Mouse (Mus musculus): ENCODE results near the gene Fmnl1. TPM values are rescaled to one million over a fixed set of nuclear protein-coding genes. Genes with fewer than 3 reads are reported as not detected.

Fmnl1 gene
- 5.1 and 9.2 TPM in 2 replicates for polyA plus RNA-seq (2014; fragmentation: Nextera tagmentation; extraction: Ambion mirVana)

DNA sequence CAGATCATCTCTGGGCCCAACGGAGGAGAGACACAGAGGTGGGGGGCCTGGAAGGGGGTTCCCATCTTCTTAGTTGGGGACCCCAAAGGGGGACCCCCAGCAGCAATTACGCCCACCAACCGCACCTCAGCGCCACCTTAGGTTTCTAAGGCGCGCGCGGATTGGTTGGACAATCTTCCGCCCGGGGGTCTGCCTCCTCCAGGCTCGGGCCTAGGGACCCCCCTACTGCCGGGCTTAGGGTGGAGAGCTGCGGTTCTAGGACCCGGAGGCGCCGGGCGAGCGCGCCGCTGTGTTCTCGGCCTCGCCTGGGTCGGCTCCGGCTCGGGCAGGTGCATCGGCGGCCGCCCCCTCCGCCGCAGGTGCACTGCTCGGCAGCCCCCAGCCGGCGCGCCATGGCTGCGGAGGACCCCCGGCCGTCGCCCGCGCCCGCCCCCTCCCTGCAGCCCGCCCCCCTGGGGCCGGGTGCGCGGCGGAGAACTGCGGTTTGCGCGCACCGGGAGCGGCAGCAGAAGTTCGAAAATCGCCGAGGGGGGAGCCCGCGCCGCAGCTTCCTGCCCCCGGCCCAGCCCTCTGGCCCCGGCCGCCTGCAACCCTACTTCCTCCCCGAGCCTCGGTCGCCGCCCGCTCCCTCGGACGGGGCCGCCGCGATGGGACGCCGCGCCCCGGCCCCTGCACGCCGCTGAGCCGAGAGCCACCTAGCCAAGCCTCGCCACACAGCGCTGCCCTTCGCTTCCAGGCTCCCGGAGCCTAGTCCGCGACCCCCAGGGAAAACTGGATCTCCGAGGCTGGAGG lies at the start of gene Fmnl1:
Fmnl1 (plus strand) TSS at position 614 of the 792 bp plus-strand sequence.
- Histone ChIP-seq H3K36me3 (ENCODE audit: control insufficient read depth, insufficient read depth, low read length) (no peaks in the 10 kb centered on the region), H3K4me2 (ENCODE audit: low read depth, low read length) (peak within 1 kb of the TSS; percentile 81), H3K27ac (ENCODE audit: low read depth, low read length) (no peak within 1 kb of the TSS), H3K27me3 (ENCODE audit: control insufficient read depth, insufficient read depth, low read length) (peaks cover 4% of the 10 kb centered on the region; the same call in 1 of the 2 replicates), H3K9ac (replicated peaks; ENCODE audit: low read depth, low read length) (peak within 1 kb of the TSS; percentile 73), H3K4me3 (ENCODE audit: low read depth, low read length) (peak within 1 kb of the TSS; percentile 62), H3K9me3 (ENCODE audit: control insufficient read depth, low read length) (no peaks in the 10 kb centered on the region), H3K4me1 (ENCODE audit: control insufficient read depth, insufficient read depth, low read length) (peaks cover 13% of the 10 kb centered on the region)
- 2% methylated on average over 54 of the region's 84 CpGs for WGBS
- peak; percentile 88 for ATAC-seq (ENCODE audit: low read depth)

DNA sequence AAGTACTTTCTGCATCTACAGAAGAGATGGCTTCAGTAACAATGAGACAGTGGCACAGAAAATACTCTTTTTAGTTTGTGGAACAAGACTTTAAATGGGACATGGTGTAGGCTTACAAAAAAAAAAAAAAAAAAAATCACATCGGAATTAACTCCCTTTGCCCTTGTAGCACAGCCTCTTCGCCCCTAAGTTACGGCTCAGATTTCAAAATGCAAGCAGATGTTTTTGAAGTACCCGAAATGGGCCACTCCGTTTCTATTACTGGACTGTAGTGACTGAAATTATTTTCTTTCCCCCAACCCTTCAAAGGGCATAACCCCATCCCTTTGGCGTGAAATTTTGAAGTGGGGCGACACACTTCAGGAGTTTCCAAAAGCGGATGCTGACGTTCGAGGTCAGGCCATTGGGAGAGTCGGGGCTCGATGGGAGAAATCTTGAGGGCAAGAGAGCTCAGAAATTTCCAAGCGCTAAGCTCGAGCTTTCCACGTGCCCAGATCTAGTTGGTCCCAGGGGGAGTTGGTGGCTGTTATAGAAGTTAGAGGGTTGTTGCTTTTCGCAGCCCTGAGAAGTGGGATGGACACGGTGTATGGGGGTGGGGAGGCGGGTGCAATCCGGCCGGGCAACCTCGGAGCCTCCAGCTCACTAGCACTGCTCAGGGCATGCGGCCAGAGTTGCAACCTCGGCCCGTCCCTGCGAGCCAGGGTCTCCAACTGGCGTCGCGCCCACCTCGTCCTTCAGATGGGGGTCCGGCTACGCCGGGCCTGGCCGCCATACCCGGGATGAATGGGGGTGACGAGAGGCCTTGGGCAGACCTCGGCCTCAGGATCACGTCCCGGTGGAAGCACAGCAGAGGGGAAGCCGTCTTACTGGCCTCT lies 39.0 kb upstream of the Fmnl1 start, which contains the start of gene Hexim2:
Hexim2 (plus strand) TSS at position 729 of the 875 bp plus-strand sequence.
- peak; percentile 49 for ATAC-seq (ENCODE audit: low read depth)
- Histone ChIP-seq H3K9me3 (ENCODE audit: control insufficient read depth, low read length) (no peaks in the 10 kb centered on the region), H3K4me2 (ENCODE audit: low read depth, low read length) (peak within 1 kb of the TSS; percentile 62), H3K9ac (replicated peaks; ENCODE audit: low read depth, low read length) (peak within 1 kb of the TSS; percentile 97), H3K4me3 (ENCODE audit: low read depth, low read length) (peak within 1 kb of the TSS; percentile 81), H3K36me3 (ENCODE audit: control insufficient read depth, insufficient read depth, low read length) (no peaks in the 10 kb centered on the region), H3K27me3 (ENCODE audit: control insufficient read depth, insufficient read depth, low read length) (no peaks in the 10 kb centered on the region), H3K27ac (ENCODE audit: low read depth, low read length) (peak within 1 kb of the TSS; percentile 97), H3K4me1 (ENCODE audit: control insufficient read depth, insufficient read depth, low read length) (peaks cover 22% of the 10 kb centered on the region; the same call in 1 of the 2 replicates)
- WGBS, result 1% methylated on average over 39 of the region's 39 CpGs

DNA sequence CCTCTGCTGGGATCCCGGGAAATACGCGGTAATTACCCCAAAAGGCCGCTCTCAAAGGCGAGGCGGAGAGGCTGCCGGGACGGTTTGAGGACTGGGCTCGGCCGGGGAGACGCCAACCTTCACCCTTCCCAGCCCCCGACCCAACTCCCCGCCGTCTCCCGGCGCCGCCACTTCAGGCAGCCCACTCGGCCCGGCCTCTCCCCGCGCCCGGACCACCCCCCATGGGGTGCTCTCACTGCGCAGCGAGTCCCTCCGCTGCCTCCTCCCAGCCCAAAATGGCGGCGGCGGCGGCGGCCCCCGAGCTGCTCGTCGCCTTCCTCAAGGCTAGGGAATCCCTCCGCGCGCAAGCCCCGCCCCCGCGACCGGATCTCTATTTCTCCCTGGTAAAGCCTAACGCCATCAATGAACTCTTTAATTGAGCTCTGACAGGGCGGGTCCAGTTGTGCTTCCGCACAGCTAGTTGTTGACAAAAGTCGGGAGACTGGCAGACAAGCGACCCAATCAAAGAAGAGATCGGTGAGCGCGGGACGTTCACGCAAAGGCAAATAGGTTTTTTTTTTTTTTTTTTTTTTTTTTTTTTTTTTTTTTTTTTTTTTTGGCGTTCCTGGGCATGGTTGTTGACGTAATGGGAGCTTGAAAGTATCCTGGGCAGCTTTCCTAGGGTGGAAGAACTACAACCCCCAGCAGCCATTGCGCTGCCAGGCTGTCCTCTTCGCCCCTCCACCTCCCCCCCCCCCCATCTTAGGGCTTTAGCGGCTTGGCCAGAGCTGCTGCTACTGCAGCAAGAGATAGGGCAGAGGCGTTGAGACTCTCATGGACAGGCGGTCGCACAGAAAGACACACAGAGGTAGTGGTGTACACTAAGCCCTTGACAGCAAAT lies 38.1 kb upstream of the Fmnl1 start:
- Histone ChIP-seq H3K4me1 (ENCODE audit: control insufficient read depth, insufficient read depth, low read length) (peaks cover 22% of the 10 kb centered on the region; the same call in 1 of the 2 replicates), H3K27ac (ENCODE audit: low read depth, low read length) (peak overlapping the region; percentile 97), H3K4me3 (ENCODE audit: low read depth, low read length) (peak overlapping the region; percentile 81), H3K27me3 (ENCODE audit: control insufficient read depth, insufficient read depth, low read length) (no peaks in the 10 kb centered on the region), H3K9ac (replicated peaks; ENCODE audit: low read depth, low read length) (peak overlapping the region; percentile 97), H3K4me2 (ENCODE audit: low read depth, low read length) (peak overlapping the region; percentile 62), H3K36me3 (ENCODE audit: control insufficient read depth, insufficient read depth, low read length) (no peaks in the 10 kb centered on the region), H3K9me3 (ENCODE audit: control insufficient read depth, low read length) (no peaks in the 10 kb centered on the region)
- WGBS, result under 1% methylated on average over 51 of the region's 58 CpGs
- ATAC-seq (ENCODE audit: low read depth), result peak; percentile 95

DNA sequence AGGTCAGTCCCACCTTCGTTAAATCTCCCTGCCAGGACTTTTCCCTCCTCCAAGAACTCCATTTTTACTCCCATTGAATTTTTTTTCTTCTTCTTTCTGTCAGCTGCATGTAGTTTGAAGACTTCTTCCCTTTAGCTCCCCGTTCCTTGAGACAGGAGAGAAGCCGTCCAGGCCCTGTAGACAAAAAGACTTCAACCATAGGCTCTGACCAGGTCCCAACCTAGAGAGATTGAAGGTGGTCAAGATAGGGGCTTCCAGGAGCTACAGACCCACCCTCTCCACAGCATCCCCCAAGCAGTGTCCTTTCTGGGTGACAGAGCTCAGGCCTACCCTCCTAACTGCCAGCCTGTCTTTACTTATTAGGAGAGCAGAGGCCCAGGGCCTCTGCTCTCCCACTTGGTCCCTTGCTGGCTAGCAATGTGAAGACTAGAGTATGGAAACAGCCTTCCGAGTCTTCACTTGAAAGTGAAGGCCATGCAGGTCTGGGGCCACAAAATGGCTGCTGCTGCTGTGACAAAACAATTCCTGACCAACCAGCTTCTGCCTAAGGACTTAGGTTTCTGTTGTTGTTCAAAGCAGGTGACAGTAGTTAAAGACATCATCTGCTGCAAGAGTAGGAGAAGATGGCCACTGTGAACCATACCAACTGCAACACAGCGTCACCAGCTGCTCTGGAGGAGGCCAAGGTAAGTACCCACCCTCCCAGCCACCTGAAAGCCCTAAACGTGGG lies 37.3 kb upstream of the Fmnl1 start:
- peak overlapping the region; percentile 45 for H3K4me2 ChIP-seq (ENCODE audit: low read depth, low read length)
- H3K4me3 ChIP-seq (ENCODE audit: low read depth, low read length), result peak overlapping the region; percentile 24
- peak overlapping the region; percentile 74 for H3K27ac ChIP-seq (ENCODE audit: low read depth, low read length)
- H3K9me3 ChIP-seq (ENCODE audit: control insufficient read depth, low read length), result no peaks in the 10 kb centered on the region
- no peaks in the 10 kb centered on the region for H3K36me3 ChIP-seq (ENCODE audit: control insufficient read depth, insufficient read depth, low read length)
- no peak for ATAC-seq (ENCODE audit: low read depth)
- 61% methylated on average over 6 of the region's 6 CpGs for WGBS
- peak overlapping the region; percentile 22; the same call in 1 of the 2 replicates for H3K9ac ChIP-seq (replicated peaks; ENCODE audit: low read depth, low read length)
- peaks cover 22% of the 10 kb centered on the region; the same call in 1 of the 2 replicates for H3K4me1 ChIP-seq (ENCODE audit: control insufficient read depth, insufficient read depth, low read length)
- H3K27me3 ChIP-seq (ENCODE audit: control insufficient read depth, insufficient read depth, low read length), result no peaks in the 10 kb centered on the region

DNA sequence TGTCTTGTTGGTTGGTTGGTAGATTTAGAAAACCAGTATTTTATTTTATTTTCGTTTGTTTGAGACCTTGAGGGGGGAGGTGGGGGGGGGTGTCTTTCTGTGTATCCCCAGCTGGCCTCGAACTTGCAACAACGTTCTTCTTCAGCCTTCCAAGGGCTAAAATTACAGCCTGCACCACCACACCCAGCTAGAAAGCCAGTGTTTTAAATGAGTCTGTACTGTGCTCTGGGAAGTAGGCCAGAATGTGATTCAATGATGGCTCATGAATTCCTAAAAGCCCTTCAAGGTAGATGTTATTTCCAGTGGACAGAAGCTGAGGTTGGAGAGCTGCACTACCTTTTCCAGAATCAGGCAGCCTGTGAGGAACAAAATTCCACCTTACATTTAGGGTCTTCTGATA lies 36.7 kb upstream of the Fmnl1 start:
- no peaks in the 10 kb centered on the region for H3K27me3 ChIP-seq (ENCODE audit: control insufficient read depth, insufficient read depth, low read length)
- ATAC-seq (ENCODE audit: low read depth), result no peak
- H3K4me2 ChIP-seq (ENCODE audit: low read depth, low read length), result peak overlapping the region; percentile 45; the same call in 1 of the 2 replicates
- peaks cover 22% of the 10 kb centered on the region; the same call in 1 of the 2 replicates for H3K4me1 ChIP-seq (ENCODE audit: control insufficient read depth, insufficient read depth, low read length)
- H3K9ac ChIP-seq (replicated peaks; ENCODE audit: low read depth, low read length), result no peak overlapping the region
- 88% methylated on average over 3 of the region's 3 CpGs for WGBS
- no peaks in the 10 kb centered on the region for H3K36me3 ChIP-seq (ENCODE audit: control insufficient read depth, insufficient read depth, low read length)
- no peaks in the 10 kb centered on the region for H3K9me3 ChIP-seq (ENCODE audit: control insufficient read depth, low read length)
- no peak overlapping the region for H3K27ac ChIP-seq (ENCODE audit: low read depth, low read length)
- no peak overlapping the region for H3K4me3 ChIP-seq (ENCODE audit: low read depth, low read length)

DNA sequence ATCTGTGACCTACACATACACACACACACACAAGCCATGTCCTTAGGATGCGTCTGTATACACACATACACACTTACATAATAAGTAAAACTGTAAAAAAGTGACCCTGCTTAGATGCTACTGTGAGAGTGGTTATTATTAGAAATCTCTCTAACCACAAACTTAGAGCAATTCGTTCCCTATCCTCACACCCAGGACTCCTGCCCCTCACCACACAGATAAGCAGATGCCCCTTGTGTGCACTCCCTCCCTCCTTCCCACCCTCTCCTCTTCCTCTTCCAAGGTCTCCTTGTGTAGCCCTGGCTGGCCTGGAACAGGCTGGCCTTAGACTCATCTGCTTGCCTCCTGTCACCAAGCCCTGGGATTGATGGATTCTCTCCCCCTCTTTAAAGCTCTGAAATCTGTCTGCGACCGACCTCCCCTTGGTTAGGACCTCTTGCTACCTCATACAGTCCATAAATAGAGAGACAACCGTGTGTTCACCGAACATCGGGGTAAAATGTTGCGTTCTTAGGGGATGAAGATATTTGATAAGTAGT lies 34.8 kb upstream of the Fmnl1 start:
- no peaks in the 10 kb centered on the region for H3K36me3 ChIP-seq (ENCODE audit: control insufficient read depth, insufficient read depth, low read length)
- no peak overlapping the region for H3K4me2 ChIP-seq (ENCODE audit: low read depth, low read length)
- WGBS, result 91% methylated on average over 8 of the region's 8 CpGs

DNA sequence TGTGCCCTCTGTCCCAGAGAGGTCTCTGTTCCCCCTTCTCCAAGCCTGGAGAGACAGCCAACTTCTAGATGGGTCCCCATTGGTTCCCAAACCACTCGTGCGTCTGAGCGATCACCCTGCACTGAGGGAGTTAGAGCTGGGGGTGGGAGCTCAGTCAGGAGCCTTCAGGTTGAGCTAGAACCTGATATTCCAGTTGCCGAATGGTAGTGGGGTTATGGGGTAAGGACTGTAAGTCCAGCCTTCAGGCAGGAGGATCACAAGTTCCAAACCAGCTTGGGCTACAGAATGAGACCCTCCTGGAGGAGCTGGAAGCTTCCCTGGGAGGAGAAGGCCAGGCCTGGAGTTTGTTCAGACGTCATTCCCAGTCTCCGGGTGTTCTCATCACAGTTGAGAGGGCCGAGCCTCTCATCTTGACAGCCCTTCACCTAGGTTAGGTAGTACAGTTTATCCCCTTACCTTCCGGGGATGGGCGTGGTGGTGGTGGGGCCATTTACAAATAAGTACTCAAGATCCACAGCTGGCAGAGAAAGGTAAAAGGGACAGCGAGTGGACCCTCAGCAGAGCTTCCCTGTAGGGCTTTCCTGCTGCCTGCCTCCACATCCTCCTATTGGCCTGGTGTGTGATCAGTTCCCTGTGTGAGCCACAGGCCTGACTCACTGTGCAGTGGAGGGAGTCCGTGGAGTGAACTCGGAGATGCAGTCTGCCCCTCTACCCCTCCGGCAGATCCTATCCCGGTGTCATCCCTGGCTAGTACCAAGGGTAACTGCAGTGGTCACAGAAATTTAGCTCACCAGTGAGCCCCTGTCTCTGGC lies 30.8 kb upstream of the Fmnl1 start:
- 85% methylated on average over 14 of the region's 14 CpGs for WGBS
- Histone ChIP-seq H3K27me3 (ENCODE audit: control insufficient read depth, insufficient read depth, low read length) (no peaks in the 10 kb centered on the region), H3K4me2 (ENCODE audit: low read depth, low read length) (no peak overlapping the region), H3K4me1 (ENCODE audit: control insufficient read depth, insufficient read depth, low read length) (peaks cover 19% of the 10 kb centered on the region), H3K4me3 (ENCODE audit: low read depth, low read length) (no peak overlapping the region), H3K9me3 (ENCODE audit: control insufficient read depth, low read length) (no peaks in the 10 kb centered on the region), H3K27ac (ENCODE audit: low read depth, low read length) (no peak overlapping the region), H3K9ac (replicated peaks; ENCODE audit: low read depth, low read length) (no peak overlapping the region), H3K36me3 (ENCODE audit: control insufficient read depth, insufficient read depth, low read length) (no peaks in the 10 kb centered on the region)
- no peak for ATAC-seq (ENCODE audit: low read depth)

More for the DNA sequence above, 34.8 kb upstream of the Fmnl1 start:
- no peak overlapping the region for H3K27ac ChIP-seq (ENCODE audit: low read depth, low read length)
- peaks cover 17% of the 10 kb centered on the region; the same call in 1 of the 2 replicates for H3K4me1 ChIP-seq (ENCODE audit: control insufficient read depth, insufficient read depth, low read length)
- no peaks in the 10 kb centered on the region for H3K9me3 ChIP-seq (ENCODE audit: control insufficient read depth, low read length)
- ATAC-seq (ENCODE audit: low read depth), result no peak
- no peak overlapping the region for H3K9ac ChIP-seq (replicated peaks; ENCODE audit: low read depth, low read length)
- no peak overlapping the region for H3K4me3 ChIP-seq (ENCODE audit: low read depth, low read length)
- no peaks in the 10 kb centered on the region for H3K27me3 ChIP-seq (ENCODE audit: control insufficient read depth, insufficient read depth, low read length)

All from neural tube, embryonic 14.5 days (tissue).